Mouse (Mus musculus): ENCODE measurements around the gene 4930523C07Rik. TPM values are rescaled to one million over a fixed set of nuclear protein-coding genes. Genes with fewer than 3 reads are reported as not detected.

The 4930523C07Rik gene
- polyA plus RNA-seq, 1 experiment from 2014 or later = 2.8 TPM

DNA sequence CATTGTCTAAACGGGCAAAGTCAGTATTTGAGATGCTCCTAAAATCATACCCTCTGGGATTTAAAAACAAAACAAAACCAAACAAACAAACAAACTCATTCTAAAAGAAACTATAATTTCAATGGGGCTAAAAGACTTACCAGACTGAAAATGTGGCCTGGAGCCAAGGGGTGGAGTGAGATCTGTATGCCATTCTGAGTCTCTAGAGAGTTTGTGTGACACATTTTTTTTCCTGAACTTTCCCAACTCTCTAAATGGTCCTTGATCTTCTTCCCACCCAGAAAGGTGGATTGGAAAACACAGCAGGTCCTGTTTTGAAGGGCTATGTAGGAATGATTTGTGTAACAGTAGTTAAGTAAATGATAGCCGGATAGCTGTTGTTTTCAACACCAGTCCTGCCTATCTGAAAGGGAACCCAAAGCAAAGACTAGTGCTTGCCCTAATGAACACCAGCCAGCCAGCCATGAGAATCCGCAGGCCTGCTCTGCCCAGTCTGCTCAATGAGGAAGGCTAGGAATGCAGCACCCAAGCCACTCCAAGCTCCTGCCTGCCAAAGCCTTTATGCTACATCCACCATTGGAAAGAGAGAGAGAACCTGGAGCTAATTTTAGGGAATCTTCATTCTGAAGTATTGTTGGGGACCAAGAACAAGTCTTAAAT is 1.0 kb downstream of the 4930523C07Rik start:
- Histone ChIP-seq H3K4me1 (replicated peaks; ENCODE audit: control insufficient read depth, insufficient read depth, low read length) (no peaks in the 10 kb centered on the region), H3K4me2 (replicated peaks) (peak overlapping the region; percentile 46; the same call in 1 of the 2 replicates), H3K9ac (no peak overlapping the region), H3K27me3 (ENCODE audit: control insufficient read depth, insufficient read depth, low read length) (no peaks in the 10 kb centered on the region), H3K36me3 (replicated peaks; ENCODE audit: control insufficient read depth, insufficient read depth) (no peaks in the 10 kb centered on the region), H3K9me3 (ENCODE audit: control insufficient read depth, low read length) (no peaks in the 10 kb centered on the region), H3K27ac (no peak overlapping the region), H3K4me3 (replicated peaks; ENCODE audit: low read length) (no peak overlapping the region)
- WGBS = 79% methylated on average over 3 of the region's 3 CpGs
- no peak for ATAC-seq (ENCODE audit: low FRiP score)
- no peak for DNase-seq (ENCODE audit: low spot score)

DNA sequence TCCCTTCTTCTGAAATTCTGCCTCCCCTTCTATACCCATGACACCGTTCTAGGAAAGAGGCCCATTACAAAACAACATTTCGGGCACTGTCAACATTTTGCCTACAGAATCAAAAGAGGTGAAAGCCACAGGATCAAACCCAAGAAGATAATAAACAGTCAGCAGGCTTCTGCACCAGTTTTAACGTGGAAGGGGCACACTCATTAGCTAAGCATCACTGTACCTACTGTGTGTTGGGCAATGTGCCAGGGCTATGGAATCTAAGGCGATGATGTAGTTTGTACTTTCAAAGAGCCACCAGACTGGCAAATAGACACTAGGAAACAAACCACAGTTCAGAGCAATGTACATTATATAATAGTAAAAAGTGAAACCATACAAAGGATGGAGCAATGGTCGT is 1.8 kb downstream of the 4930523C07Rik start:
- DNase-seq (ENCODE audit: low spot score) (no peak), ATAC-seq (ENCODE audit: low FRiP score) (no peak)
- Histone ChIP-seq H3K36me3 (replicated peaks; ENCODE audit: control insufficient read depth, insufficient read depth) (no peaks in the 10 kb centered on the region), H3K4me1 (replicated peaks; ENCODE audit: control insufficient read depth, insufficient read depth, low read length) (no peaks in the 10 kb centered on the region), H3K9me3 (ENCODE audit: control insufficient read depth, low read length) (no peaks in the 10 kb centered on the region), H3K27ac (no peak overlapping the region), H3K4me2 (replicated peaks) (no peak overlapping the region), H3K27me3 (ENCODE audit: control insufficient read depth, insufficient read depth, low read length) (no peaks in the 10 kb centered on the region), H3K9ac (no peak overlapping the region), H3K4me3 (replicated peaks; ENCODE audit: low read length) (no peak overlapping the region)
- 86% methylated on average over 5 of the region's 5 CpGs for WGBS

DNA sequence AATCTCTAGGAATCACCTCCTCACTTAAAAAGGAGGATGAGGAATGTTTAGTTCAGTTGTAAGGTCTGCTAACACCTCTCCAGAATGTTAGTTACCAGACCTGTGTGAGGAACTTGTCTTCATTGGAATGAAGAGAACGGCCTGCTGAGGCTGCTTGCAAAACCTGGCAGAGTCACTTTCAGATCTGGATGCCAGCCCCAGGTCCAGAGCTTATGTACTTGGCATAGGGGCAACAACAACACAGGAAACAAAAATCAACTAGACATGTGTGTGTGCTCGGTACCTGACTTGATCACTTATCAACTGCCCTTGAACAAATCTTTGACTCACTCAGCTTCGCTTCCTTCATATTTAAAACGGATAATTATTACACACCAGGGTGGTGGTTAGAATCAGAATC is 2.6 kb downstream of the 4930523C07Rik start:
- Histone ChIP-seq H3K4me1 (replicated peaks; ENCODE audit: control insufficient read depth, insufficient read depth, low read length) (no peaks in the 10 kb centered on the region), H3K27me3 (ENCODE audit: control insufficient read depth, insufficient read depth, low read length) (no peaks in the 10 kb centered on the region), H3K9me3 (ENCODE audit: control insufficient read depth, low read length) (no peaks in the 10 kb centered on the region), H3K4me2 (replicated peaks) (no peak overlapping the region), H3K4me3 (replicated peaks; ENCODE audit: low read length) (no peak overlapping the region), H3K36me3 (replicated peaks; ENCODE audit: control insufficient read depth, insufficient read depth) (no peaks in the 10 kb centered on the region), H3K27ac (no peak overlapping the region), H3K9ac (no peak overlapping the region)
- no peak for DNase-seq (ENCODE audit: low spot score)
- 94% methylated on average over 4 of the region's 4 CpGs for whole genome bisulfite sequencing
- no peak for ATAC-seq (ENCODE audit: low FRiP score)

DNA sequence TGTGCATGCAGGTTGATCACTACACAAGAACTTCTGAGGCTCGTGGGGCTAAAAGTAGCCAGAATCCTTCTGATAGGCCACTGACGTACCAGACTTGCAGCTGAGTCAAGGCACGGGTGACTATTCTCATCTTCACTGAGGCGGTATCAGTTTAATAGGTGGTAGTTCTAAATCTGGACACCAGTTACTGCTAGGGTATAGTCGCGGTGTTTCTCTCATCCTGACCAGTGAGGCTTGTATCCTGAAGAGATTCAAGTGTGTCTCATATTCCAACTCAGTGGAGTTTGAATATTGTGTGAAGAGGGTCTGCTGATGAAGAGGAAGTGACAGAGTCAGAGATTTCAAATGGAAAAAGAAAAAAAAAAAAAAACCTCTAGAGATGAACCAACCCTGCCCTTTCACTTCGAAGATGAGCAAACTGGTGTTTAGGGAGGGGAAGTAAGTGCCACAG is 3.3 kb downstream of the 4930523C07Rik start:
- Histone ChIP-seq H3K27ac (no peak overlapping the region), H3K4me3 (replicated peaks; ENCODE audit: low read length) (no peak overlapping the region), H3K36me3 (replicated peaks; ENCODE audit: control insufficient read depth, insufficient read depth) (no peaks in the 10 kb centered on the region), H3K9ac (no peak overlapping the region), H3K9me3 (ENCODE audit: control insufficient read depth, low read length) (no peaks in the 10 kb centered on the region), H3K27me3 (ENCODE audit: control insufficient read depth, insufficient read depth, low read length) (no peaks in the 10 kb centered on the region), H3K4me1 (replicated peaks; ENCODE audit: control insufficient read depth, insufficient read depth, low read length) (no peaks in the 10 kb centered on the region), H3K4me2 (replicated peaks) (no peak overlapping the region)
- 91% methylated on average over 7 of the region's 7 CpGs for WGBS
- ATAC-seq (ENCODE audit: low FRiP score) (no peak), DNase-seq (ENCODE audit: low spot score) (no peak)

DNA sequence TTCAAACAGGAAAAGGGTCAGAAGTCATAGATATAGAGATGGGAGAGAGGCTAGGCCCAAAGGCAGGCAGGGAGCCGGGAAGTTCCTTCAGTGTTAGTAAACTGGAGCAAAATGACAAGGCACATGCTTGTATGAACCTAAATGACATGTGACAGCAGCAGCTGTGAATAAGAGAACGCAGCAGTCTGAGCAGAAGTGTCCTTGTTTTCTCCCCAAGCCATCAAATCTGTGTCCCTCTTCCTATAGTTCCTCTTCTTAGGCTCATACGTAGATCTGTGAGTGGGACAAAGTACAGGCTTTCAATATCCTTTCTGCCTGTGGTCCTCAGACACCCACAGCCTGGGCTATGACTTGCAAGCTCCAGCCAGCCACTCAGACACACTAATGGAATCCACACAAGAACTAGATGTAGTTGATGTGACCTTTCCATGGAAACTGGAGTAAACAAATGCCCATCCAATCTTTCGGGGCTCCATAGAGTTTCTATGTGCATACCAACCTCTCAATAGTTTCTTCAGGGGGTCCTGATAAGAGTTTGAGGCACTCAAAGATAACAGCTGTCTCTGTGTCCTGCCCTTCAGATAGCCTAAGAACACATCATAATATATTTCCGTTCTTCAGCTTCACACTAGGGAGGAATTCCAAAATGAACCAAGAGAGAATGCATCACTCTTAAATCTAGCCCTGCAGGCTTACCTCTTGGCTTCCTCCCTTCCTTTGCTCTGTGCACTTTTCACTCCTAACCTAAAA is 5.1 kb downstream of the 4930523C07Rik start:
- DNase-seq (ENCODE audit: low spot score) = no peak
- H3K27ac ChIP-seq = no peak overlapping the region
- no peak overlapping the region for H3K9ac ChIP-seq
- no peaks in the 10 kb centered on the region for H3K36me3 ChIP-seq (replicated peaks; ENCODE audit: control insufficient read depth, insufficient read depth)
- 93% methylated on average over 5 of the region's 5 CpGs for WGBS
- H3K4me1 ChIP-seq (replicated peaks; ENCODE audit: control insufficient read depth, insufficient read depth, low read length) = no peaks in the 10 kb centered on the region
- H3K9me3 ChIP-seq (ENCODE audit: control insufficient read depth, low read length) = no peaks in the 10 kb centered on the region
- H3K27me3 ChIP-seq (ENCODE audit: control insufficient read depth, insufficient read depth, low read length) = no peaks in the 10 kb centered on the region
- no peak overlapping the region for H3K4me2 ChIP-seq (replicated peaks)
- no peak for ATAC-seq (ENCODE audit: low FRiP score)
- no peak overlapping the region for H3K4me3 ChIP-seq (replicated peaks; ENCODE audit: low read length)

DNA sequence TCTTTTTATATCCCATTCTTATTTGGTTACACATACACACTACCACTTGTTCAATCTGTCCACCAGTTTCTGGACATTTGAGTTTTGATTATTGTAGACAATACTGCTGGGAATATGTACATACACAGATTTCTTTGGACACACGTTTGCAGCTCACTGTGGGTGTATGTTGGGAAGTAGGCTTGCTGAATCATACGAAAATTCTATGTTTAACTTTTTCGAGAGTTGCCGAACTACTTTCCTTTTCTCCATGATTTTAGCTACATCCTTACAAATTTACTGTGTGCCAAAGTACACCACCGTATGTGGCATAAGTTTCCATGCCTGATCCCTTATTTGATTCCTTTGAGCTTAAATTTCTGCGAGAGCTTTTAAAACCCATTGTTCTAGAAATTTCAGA is 6.7 kb downstream of the 4930523C07Rik start:
- Histone ChIP-seq H3K27ac (no peak overlapping the region), H3K27me3 (ENCODE audit: control insufficient read depth, insufficient read depth, low read length) (no peaks in the 10 kb centered on the region), H3K4me3 (replicated peaks; ENCODE audit: low read length) (no peak overlapping the region), H3K4me1 (replicated peaks; ENCODE audit: control insufficient read depth, insufficient read depth, low read length) (no peaks in the 10 kb centered on the region), H3K9ac (no peak overlapping the region), H3K36me3 (replicated peaks; ENCODE audit: control insufficient read depth, insufficient read depth) (no peaks in the 10 kb centered on the region), H3K9me3 (ENCODE audit: control insufficient read depth, low read length) (no peaks in the 10 kb centered on the region), H3K4me2 (replicated peaks) (no peak overlapping the region)
- no peak for DNase-seq (ENCODE audit: low spot score)
- ATAC-seq (ENCODE audit: low FRiP score) = no peak
- 94% methylated on average over 6 of the region's 6 CpGs for WGBS

DNA sequence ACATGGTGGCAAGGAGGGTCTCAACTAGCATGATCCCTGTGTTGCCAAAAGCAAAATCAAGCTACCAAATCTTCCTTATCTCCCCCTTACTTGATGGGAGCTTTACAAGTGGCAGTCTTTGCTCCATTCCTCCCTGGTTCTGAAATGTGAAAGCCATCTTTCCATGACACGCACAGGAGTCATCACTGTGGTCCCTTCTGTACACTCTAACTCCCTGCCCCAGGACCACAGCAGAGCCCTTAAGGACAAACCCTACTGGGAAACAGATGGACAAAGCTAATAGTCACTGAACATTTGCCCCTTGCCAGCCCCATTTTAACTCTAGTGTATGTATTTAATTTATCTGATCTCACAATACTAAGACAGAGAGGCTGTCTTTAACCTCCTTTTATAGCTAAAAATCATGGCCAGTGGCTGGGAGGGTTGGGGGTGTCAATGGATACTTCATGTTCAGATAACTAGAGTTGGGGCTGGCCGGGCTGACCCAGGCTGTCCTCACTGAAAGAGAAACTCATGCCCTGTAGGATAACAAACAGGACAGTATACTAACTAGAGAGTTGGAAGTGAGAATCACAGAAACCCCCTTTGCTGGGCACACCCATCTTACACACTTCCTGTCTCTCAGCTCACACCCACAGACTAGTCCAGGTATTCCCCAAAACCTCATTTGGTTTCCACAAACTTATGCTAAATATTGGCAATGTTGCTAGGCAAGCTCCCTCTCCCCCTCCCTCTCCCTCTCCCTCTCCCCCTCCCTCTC is 8.6 kb downstream of the 4930523C07Rik start:
- Histone ChIP-seq H3K36me3 (replicated peaks; ENCODE audit: control insufficient read depth, insufficient read depth) (no peaks in the 10 kb centered on the region), H3K27ac (no peak overlapping the region), H3K4me1 (replicated peaks; ENCODE audit: control insufficient read depth, insufficient read depth, low read length) (no peaks in the 10 kb centered on the region), H3K9me3 (ENCODE audit: control insufficient read depth, low read length) (no peaks in the 10 kb centered on the region), H3K9ac (no peak overlapping the region), H3K27me3 (ENCODE audit: control insufficient read depth, insufficient read depth, low read length) (no peaks in the 10 kb centered on the region), H3K4me3 (replicated peaks; ENCODE audit: low read length) (no peak overlapping the region), H3K4me2 (replicated peaks) (no peak overlapping the region)
- no peak for DNase-seq (ENCODE audit: low spot score)
- 88% methylated on average over 2 of the region's 2 CpGs for WGBS
- no peak for ATAC-seq (ENCODE audit: low FRiP score)

DNA sequence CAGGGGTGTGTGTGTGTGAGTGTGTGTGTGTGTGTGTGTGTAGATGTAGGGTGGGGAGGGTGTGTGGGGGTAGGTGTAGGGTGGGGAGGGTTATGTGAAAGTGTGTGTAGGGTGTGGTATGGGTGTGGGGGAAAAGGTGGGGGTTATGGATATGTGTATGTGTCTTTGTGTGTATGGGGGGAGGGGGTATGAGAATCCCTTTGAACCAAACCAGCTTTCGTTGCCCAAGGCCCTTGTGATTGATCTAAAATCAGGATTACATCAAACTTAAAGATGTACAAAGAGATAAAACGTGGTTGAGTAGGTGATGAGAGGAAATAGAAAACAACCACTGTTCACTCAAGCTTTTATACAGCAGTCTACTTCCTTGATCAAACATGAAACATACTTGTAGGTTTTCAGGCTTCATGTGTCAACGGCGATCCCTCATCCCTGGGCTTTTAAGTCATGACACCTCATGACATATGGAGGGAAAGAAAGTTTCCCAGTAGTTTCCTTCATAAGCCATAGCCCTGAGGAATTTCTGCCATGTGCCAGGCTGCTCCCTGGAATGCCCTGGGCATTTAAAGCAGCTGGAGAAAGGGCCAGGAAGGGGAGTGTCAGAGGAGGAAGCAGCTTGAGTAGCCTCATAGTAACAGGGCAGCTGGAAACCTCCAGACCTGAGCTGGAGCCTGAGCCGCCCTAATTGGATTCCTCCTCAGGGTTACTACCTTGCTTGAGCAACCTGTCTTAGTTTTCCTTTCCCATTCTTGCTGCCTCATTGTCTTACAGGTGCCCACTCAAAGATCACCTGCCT is 9.5 kb downstream of the 4930523C07Rik start:
- WGBS = 90% methylated on average over 5 of the region's 5 CpGs
- Histone ChIP-seq H3K4me3 (replicated peaks; ENCODE audit: low read length) (no peak overlapping the region), H3K27me3 (ENCODE audit: control insufficient read depth, insufficient read depth, low read length) (no peaks in the 10 kb centered on the region), H3K27ac (no peak overlapping the region), H3K4me2 (replicated peaks) (no peak overlapping the region), H3K9me3 (ENCODE audit: control insufficient read depth, low read length) (no peaks in the 10 kb centered on the region), H3K36me3 (replicated peaks; ENCODE audit: control insufficient read depth, insufficient read depth) (no peaks in the 10 kb centered on the region), H3K9ac (no peak overlapping the region), H3K4me1 (replicated peaks; ENCODE audit: control insufficient read depth, insufficient read depth, low read length) (no peaks in the 10 kb centered on the region)
- no peak for ATAC-seq (ENCODE audit: low FRiP score)
- DNase-seq (ENCODE audit: low spot score) = no peak
